Mouse (Mus musculus): ENCODE results near the gene Hgfac.
A peak's percentile ranks its signal among the peaks of the same experiment; 100 is the strongest.

Hgfac gene

DNA sequence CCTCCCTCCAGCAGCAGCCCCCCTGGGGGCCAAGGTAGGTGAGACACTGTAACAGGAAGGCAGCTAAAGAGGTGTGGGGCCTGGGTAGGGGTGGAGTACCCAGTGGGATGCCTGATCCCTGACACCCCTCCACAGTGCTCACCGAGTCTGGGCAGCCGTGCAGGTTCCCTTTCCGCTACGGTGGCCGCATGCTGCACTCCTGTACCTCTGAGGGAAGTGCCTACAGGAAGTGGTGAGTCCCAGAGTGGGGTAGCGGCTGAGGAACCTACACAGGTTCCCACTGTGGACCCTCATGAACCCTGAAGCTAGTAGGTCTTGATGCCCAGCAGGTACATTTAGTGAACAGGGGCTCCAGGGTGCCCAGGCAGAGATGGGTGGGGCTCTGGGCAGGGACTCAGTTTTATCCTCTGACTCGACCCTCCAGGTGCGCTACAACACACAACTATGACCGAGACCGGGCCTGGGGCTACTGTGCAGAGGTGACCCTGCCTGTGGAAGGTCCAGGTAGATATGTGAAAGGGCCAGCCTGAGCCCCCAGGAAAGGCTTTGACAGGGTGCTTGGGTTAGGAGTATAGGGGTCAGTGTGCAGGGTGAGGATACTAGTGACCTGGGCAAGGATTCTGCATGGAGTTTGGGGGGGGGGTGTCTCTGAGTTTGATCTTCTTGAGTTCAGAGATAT is 1.3 kb downstream of the Hgfac start:
- DNase-seq: no peak

DNA sequence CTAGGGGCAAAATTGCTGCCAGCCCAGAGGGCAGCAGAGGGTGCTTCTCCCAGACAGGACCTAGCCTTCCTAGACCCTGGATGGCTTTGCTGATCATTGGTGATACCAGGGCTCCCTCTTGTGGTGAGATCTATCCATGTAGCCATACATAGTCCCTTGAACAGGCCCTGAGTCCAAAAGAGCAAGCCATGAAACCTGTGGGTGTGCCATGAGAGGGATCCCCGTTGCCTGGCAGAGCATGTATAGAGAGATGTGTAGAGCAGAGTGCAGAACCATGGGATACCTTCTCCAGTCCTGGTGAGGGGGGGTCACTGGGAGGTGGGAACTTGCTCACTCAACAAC is 1.8 kb downstream of the Hgfac start:
- peak; percentile 96 for DNase-seq

DNA sequence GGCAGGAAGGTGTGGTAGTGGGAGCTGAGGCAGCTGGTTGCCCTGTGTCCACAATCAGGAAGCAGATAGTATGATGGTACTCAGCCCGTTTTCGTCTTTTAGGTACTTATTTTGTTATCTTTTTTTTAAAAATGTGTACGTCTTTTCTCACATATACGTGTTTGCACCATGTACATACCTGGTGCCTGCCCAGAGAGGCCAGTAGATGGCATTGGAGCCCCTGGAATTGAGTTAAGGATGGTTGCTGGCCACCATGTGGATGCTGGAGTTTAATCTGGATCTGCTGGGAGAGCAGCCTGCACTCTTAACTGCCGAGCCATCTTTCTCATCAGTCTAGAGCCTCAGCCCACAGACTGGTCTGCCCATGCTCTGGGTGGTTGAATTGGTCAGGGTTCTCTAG is 9.2 kb downstream of the Hgfac start:
- no peak for DNase-seq

DNA sequence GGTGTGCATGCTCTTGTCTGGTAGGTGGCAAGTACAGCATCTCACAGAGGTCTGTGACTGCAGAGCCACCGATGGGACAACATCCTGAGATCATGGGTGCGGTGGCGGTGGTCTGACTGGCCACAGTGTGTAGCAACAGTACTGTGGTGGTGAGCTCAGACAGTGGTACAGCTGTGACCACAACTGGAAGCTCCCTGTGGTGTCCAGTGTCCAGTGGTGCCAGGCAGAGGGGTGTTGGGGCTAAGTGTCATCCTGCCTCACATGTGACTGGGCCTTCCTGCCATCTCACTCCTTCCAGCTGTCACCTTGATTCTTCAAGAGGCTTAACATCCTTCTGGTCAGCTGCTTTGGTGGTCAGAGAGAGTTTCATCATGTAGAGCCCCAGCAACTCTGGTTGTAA is 13.3 kb downstream of the Hgfac start:
- DNase-seq: no peak

DNA sequence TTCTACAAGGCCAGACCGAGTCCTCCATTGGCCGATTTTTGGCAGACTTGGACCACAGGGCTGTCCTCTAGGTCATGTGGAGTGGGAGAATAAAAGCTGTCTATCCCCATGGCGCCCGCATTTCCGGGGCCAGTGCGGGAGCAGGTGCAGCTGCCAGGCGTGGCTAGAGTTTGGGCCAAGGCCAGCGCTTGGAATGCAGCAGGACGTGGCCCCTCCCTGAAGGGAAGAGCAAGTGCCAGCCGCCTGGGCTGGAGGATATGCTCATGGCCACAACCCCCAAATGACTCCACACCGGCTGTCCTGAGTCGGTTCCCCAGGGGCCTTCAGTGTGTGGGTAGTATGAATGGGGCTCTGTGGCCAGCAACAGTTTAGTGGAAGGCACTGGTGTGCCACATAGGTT is 13.8 kb downstream of the Hgfac start:
- no peak for DNase-seq

DNA sequence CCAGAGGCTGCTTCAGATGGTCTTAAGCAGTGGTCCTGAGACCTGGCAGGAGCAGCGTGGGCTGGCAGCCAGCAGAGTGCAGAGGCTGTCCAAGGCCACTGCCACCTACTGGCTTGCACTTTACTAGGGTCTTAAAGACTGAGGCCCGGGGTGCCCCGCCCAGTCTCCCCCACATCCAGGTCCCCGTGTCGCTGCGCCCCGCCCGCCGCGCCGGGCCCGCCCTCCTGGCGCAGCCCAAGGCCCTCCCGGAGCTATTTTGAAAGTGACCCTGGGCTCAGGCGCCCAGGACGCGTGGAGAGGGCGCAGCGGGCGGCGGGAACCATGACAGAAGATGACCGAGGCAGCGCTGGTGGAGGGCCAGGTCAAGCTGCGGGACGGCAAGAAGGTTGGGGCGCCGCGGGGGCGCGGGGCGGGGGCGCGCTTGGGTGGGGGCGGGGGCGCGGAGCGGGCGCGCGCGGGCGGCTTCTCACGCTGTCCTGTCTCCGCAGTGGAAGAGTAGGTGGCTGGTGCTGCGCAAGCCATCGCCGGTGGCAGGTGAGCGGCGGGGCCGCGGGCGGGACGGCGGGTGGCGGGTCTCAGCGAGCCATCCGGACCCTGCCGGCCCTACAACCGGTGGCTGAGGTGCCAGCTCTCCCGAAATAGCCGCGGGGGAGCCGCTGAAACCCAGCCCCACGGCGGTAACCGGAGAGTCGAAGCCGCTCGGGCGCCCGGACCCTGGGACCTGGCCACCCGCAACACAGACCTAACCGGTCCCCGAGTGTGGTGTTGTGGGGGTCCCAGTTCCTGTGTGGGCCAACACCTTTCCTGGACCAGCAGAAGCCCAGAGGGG is 15.5 kb downstream of the Hgfac start, which contains the start of gene Dok7:
Dok7 (plus strand) TSS at position 163 of the 829 bp plus-strand sequence.
- DNase-seq: peak; percentile 98

DNA sequence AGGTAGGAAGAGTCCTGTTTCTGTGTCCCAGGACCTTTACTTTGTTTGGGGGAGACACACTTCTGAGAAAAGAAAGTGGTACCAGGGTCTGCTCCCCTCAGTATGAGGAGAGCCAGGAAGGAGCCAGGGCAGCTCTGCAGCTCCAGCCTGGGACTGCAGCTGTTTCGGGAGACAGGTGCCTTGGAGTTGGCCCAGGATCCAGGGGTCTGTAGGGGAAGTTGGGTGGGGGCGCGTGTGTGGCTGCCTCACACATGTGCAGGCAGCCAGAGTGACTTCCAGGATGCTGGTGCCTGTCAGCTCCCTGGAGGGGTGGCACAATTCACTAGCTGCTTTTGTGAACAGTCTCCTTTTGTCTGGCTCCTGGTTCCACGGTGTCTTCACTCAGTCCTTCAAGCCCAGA is 16.3 kb downstream of the Hgfac start:
- no peak for DNase-seq

DNA sequence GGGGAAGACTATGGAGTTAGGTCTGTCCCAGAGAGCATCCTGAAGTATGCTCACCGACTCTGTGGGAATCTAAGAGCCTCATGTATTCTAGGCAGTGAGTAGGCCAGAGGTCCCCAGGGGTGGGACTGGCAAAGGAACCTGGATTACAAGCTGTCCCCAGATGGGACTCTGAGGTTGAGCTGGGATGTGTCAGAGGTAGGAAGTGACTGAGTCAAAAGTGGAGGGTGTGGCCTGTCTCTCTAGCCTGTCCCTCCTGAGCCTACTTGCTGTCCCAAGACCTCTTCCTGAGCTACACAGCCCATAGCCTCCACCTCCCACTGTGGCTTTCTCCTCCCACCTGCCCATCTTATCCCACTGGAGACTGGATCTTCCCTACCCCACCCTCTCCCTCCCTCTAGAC is 16.9 kb downstream of the Hgfac start:
- peak; percentile 94 for DNase-seq

DNA sequence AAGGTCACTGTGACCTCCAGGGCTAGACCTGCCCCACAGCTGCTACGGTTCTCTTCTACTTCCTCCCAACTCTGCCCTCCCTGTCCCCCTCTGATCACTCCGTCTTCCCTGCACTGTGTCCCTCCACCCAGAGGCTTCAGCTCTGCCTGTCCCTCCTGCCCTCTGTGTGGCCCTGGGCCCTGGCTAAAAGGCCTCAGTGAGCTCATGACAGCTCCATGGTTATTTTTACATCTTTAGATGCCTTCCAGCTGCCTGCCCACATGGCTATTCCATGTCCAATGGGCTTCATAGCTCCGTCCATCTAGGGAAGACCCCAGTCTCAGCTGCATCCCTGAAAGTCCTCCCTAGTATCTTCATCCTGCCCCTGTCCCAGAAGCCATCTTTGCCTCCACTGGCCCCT is 18.8 kb downstream of the Hgfac start:
- peak; percentile 96 for DNase-seq

DNA sequence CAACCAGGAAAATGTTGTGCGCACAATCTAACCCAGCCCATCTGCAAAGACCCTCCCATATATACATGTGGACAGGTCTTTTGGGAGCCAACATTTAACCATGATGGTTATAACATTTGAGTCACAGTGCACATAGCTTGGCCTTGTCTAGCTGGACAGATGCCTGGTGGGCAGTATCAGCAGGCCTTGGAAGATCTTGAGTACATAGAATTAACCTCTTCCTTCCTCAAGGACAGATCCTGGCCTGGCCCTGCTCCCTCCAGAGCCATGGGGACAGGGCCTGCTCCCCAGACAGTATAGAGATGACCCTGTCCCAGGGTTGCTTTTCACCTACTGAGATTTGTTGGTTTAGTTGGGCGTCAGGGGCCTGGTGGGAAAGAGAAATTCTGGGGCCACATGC is 28.5 kb downstream of the Hgfac start:
- DNase-seq: no peak

DNA sequence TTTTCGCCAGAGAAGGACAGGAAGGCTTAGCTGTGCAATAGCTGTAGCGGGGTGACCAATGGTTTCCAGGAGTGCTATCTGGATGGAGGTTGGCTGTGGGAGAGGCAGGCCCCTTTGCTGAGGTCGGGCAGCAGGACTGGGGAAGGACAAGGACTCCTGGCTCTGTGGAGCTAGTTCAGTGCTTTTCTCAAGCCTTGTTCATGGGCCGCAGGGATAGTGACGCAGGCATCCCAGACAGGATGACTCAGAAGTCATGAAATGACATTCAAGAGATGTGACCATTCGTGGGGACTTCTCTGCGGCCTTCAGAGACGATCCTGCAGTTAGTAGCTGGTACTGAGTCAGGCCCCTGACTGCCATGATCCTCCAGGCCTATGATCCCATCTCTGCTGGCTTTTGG is 29.0 kb downstream of the Hgfac start:
- no peak for DNase-seq

DNA sequence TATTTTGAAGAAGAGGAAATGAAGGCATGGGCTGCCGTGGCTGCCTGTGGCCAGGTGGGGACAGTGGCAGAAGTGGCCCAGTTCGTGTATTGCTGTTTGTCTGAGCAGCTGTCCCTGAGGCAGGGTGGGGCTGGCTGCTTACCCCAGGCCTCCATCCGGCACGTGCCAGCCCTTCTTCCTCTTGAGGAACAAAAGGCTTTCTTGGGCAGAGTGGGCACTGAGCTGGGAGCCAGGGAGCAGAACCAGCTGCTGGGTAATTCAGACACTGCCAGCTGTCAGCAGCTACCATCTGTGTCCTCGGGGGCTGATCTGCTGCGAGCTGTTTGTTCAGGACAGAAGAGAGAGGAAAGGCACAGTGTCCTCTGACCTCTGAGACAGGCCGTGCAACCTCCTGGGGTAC is 29.6 kb downstream of the Hgfac start:
- no peak for DNase-seq

DNA sequence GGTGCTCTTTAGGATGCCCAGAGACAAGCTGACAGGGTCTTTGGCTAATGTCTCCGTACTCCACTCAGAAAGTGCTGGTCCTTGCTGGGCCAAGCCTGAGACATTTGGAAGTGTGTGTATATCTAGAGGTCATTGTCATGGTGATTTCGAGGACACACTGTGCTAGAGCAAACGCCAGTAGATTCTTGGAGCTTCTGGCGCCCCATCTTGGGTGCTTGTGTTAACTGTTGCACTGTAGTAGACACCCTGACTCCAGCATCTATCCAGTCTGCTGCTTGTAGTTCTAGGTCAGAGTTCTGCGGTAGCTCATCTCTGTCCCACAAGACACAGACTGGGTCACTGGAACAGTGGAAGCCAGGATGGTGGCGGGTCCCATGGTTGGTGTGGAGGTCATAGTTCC is 30.5 kb downstream of the Hgfac start:
- DNase-seq: no peak

DNA sequence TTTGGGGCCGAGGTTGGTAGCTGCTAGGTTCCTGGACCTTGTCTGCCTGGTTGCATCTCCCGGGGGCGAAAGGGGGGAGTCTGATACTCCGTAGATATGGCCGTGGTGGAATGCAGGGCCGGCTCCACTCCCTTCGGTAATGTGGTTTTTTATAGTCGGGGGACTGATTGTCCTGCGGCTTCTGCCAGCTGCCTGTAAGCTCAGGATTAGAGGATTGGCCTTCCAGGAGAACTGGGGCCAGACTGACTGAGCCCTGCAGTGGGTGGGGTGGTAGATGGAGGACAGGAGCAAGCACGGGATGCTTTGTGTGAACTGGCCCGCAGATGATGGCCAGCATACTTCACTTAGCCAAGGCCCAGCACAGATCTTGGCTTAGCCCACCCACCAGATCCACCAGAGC is 31.9 kb downstream of the Hgfac start:
- DNase-seq: peak; percentile 96

DNA sequence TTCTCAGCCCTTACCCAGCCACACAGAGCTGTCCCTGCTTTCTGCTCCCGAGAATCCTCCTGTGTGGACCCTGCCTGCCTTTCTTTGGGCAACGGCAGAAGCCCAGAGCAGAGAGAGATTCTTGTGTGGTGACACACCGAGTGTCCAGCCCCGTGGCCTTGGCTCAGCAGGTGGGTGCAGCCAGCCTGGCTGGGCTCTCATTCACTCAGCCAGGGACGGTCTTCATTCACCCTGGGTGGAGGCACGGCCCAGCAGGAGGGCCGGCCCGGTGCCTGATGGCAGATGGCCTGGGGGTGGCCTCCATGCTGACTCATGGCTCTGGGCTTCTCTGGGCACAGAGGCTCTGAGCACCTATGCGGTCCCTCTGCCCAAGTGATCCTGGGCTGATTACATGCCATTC is 32.7 kb downstream of the Hgfac start:
- DNase-seq: peak; percentile 96

DNA sequence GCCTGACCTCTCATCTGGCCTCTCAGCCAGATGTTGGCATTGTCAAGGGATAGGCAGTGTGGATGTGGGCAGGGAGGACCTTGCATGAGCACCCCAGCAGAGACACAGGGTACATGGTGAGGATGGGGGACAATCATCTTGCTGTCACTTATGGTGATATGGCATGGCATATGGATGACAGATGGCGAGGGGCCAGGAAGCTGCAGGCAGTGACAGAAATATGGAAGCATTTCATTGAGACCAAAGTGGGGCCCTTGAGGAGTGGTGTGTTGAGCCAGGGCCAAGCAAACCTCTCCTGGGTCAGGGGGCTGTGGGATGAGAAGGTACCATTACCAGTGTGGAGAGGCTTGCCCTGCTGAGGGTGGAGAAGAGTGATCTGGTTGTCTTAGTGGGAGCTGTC is 35.1 kb downstream of the Hgfac start:
- DNase-seq: no peak

DNA sequence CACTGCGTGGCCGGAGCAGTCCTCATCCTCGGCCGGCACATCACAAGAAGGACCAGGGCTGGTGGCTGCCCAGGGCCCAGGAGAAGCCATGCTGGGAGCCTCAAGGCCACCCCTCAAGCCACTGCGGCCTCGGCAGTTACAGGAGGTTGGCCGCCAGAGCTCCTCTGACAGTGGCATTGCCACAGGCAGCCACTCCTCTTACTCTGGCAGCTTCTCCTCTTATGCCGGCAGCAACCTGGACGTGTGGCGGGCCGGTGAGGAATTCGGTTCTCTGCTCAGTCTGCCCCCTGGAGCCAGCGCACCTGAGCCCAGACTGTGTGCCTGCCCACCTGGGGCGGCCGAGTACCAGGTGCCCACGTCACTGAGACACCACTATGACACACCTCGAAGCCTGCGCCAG is 37.8 kb downstream of the Hgfac start:
- no peak for DNase-seq

DNA sequence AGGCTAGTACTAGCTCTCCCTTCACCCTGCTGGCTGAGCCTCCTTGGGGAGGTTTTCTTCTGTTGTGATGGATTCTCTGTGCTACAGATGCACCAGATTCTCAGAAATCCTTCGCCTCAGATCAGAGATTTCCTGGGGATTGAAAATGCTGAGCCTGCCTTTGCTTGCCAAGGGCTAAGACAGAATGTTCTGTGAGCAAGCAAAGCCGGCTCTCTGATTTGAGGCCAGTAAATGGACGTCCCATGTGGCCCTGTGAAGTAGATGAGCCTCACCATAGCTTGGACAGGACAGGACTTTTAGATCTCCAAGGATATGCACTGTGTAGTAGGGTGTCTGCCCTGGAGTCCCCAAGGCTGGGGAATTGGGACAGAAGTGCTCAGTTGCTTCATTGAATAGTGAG is 43.6 kb downstream of the Hgfac start:
- DNase-seq: peak; percentile 93

DNA sequence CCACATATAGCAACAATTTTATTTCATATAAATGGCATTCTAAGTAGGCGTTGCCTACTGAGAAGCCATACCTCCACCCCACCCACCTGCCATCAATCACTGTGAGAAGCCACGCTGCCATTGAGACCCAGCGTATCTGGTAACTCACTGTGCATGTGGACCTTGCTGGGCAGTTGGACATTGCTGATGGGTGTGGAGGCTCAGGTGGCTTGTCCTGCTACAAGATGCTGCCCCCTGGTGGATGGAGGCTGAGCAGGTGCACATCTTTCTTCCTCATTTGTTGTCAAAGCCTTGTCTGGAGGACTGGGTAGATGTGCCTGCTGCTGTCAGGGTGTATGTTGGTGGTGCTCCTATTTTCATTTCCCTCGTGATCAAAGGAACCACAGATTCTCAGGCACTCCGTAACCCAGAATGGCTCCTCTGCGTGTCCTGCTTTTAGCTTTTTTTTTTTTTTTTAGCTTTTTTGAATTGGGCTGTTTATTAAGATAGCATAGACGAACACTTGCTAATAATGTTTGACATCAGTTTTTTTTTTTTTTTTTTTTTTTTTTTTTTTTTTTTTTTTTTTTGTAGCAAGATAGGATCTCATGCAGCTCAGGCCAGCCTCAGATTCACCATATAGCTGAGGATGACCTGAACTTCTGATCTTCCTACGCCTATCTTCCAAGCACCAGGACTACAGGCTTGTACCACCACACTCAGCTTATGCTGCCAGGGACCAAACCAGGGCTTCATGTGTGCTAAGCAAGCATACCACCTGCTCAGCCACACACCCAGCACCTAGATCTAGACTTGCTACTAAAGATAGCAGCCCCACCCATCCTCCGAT is 47.7 kb downstream of the Hgfac start:
- no peak for DNase-seq

DNA sequence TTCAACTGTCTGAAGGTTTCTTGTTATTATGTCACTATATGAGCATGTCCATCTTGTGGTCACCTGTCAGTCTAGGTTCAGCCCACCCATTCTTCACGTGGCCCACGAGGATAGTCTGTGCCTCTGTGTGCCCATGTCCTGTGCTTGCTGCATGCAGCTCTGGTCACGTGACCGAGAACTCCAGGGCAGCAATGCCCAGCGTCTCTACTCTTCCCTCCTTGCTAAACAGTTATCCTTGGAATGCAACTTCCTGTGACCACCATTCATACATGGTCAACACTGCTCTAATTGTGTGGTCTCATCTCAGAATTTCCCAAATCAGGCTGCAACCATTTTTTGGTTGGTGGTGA is 48.3 kb downstream of the Hgfac start:
- DNase-seq: no peak

DNA sequence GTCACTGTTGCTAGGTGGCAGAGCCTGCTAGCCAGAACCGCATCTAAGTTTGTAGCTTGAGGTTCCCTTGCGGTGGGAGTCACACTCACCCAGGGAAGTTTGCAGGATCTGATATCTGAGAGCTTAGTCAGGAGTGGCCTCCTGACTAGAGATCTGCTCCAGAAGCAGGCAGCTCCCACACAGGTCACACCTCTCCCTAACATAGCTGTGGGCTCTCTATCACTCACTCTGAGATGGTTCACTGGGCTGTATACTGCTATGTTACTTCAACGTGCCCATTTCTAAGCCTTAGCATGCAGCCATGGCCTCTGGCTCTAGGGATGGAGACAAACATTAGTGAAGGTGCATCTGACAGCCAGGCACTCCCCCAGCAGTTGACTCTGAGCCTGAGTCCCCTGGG is 50.3 kb downstream of the Hgfac start:
- no peak for DNase-seq

All from heart, adult 11 months (tissue).